Mouse (Mus musculus) C2C12 (cell line): ENCODE measurements around the gene Ikbke. TPM values are rescaled to one million over a fixed set of nuclear protein-coding genes. Genes with fewer than 3 reads are reported as not detected.

Source experiments
- H3K27me3 ChIP-seq: one replicate; pipeline ENCODE4 v1.6.1; 2011; ENCODE audit not compliant: control insufficient read depth, insufficient read depth, insufficient read length
- H3K36me3 ChIP-seq: one replicate; pipeline ENCODE4 v1.6.1; 2011; ENCODE audit not compliant: control insufficient read depth, insufficient read depth
- H3K4me3 ChIP-seq: one replicate; pipeline ENCODE4 v1.5.1; 2011; ENCODE audit warnings: mild to moderate bottlenecking, control low read depth; ENCODE audit not compliant: poor library complexity, insufficient read depth, severe bottlenecking
- H3K79me2 ChIP-seq: one replicate; pipeline ENCODE4 v1.6.1; 2011; ENCODE audit not compliant: control insufficient read depth, insufficient read depth
- H3K79me3 ChIP-seq: one replicate; pipeline ENCODE4 v1.6.1; 2011; ENCODE audit warnings: low read depth, control low read depth
- H3ac ChIP-seq: one replicate; pipeline ENCODE3; 2011; ENCODE audit warnings: low read depth; ENCODE audit not compliant: control insufficient read depth, insufficient read length
- CEBPB ChIP-seq: IDR thresholded peaks from one replicate; pipeline ENCODE4 v1.6.1; 2011; ENCODE audit warnings: low read depth, mild to moderate bottlenecking, control low read depth, moderate library complexity
- CTCF ChIP-seq: IDR thresholded peaks from one replicate; pipeline ENCODE4 v1.5.1; 2011; ENCODE audit not compliant: control insufficient read depth, insufficient read depth, insufficient read length
- FOSL1 ChIP-seq: IDR thresholded peaks from one replicate; pipeline ENCODE4 v1.8.0; 2011; ENCODE audit warnings: mild to moderate bottlenecking, low read length; ENCODE audit not compliant: poor library complexity, insufficient read depth, severe bottlenecking
- MAX ChIP-seq: IDR thresholded peaks from one replicate; pipeline ENCODE4 v1.6.1; 2011; ENCODE audit warnings: mild to moderate bottlenecking, control low read depth
- MYOD1 ChIP-seq: IDR thresholded peaks from one replicate; pipeline ENCODE4 v1.6.1; 2011; ENCODE audit warnings: low read depth; ENCODE audit not compliant: control insufficient read depth, insufficient read length
- MYOG ChIP-seq: IDR thresholded peaks from one replicate; pipeline ENCODE4 v1.6.1; 2011; ENCODE audit not compliant: control insufficient read depth, insufficient read length; ENCODE audit errors: extremely low read depth
- USF1 ChIP-seq: IDR thresholded peaks from one replicate; pipeline ENCODE4 v1.6.1; 2011; ENCODE audit warnings: low read depth, mild to moderate bottlenecking, control low read depth, moderate library complexity
- polyA plus RNA-seq: library from polyadenylated mRNA; unstranded; fragments of >200 nt; fragmentation: generic; extraction: Trizol; gene quantifications from one replicate; pipeline ENCODE4 v1.2.1, GENCODE M21; 2012; ENCODE audit warnings: missing spikeins

The Ikbke gene
- polyA plus RNA-seq, 1 experiment: 1.4 TPM

- H3K36me3 ChIP-seq: peaks cover 40% of the 10 kb centered on the region
- no peak overlapping the region for H3ac ChIP-seq
- TF ChIP-seq MAX (no peak), MYOD1 (no peak)
- no peaks in the 10 kb centered on the region for H3K79me2 ChIP-seq
- no peaks in the 10 kb centered on the region for H3K79me3 ChIP-seq
- H3K27me3 ChIP-seq: no peaks in the 10 kb centered on the region
- H3K4me3 ChIP-seq: no peak overlapping the region
These were observed 38.2 kb upstream of the Ikbke start for GRCm38 (mm10) chr1:131317625-131318024.

DNA sequence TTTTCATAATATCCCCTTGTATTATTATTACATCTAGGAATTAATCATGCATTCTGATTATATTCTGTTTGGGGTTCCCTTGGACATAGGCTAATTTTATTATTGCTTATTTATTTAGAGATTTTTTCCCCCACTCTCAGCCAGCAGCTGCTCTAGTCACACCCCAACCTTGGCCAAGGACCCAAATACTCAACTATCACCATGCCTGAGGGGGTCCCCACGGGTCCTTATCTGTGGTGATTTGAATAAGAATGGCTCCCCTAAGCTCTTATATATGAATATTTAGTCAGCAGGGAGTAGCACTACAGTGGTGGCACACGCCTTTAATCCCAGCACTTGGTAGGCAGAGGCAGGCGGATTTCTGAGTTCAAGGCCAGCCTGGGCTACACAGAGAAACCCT lies 31.9 kb upstream of the Ikbke start:
- Histone ChIP-seq H3K79me3 (no peaks in the 10 kb centered on the region), H3K79me2 (no peaks in the 10 kb centered on the region), H3K4me3 (no peak overlapping the region), H3K27me3 (no peaks in the 10 kb centered on the region), H3ac (no peak overlapping the region), H3K36me3 (peaks cover 22% of the 10 kb centered on the region)
- TF ChIP-seq CEBPB: no peak
- no peak for TF ChIP-seq USF1
- TF ChIP-seq MYOD1: no peak
- no peak for TF ChIP-seq FOSL1
- TF ChIP-seq MAX: no peak
- TF ChIP-seq CTCF: no peak
- TF ChIP-seq MYOG: no peak

- Histone ChIP-seq H3K27me3 (no peaks in the 10 kb centered on the region), H3ac (no peak overlapping the region), H3K79me2 (no peaks in the 10 kb centered on the region), H3K79me3 (no peaks in the 10 kb centered on the region), H3K4me3 (no peak overlapping the region), H3K36me3 (peaks cover 14% of the 10 kb centered on the region)
- TF ChIP-seq USF1 (no peak), MYOG (no peak), CTCF (no peak), CEBPB (no peak), FOSL1 (no peak), MYOD1 (no peak), MAX (no peak)
These were observed 30.9 kb upstream of the Ikbke start for GRCm38 (mm10) chr1:131310237-131310818.

DNA sequence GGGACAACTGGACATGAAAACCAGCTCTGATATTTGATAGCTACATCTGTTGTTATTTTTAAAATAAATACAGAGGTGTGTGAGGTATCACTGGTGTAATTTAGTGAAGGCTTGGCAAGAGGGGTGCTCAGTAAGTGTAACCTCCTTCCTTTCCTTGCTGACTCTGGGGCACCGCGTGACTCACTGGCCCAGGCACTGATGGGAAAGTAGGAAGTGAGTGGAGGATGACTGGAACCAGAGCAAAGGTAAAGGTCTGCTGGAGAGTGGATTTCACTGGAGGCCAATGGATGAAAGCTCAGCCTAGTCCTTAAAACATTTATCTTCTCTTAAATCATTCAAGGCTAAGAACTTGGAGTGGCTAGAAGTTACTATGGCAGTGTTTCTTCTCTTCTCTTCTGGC lies 21.3 kb upstream of the Ikbke start:
- no peak overlapping the region for H3ac ChIP-seq
- no peak overlapping the region for H3K4me3 ChIP-seq
- H3K79me3 ChIP-seq: no peaks in the 10 kb centered on the region
- no peaks in the 10 kb centered on the region for H3K79me2 ChIP-seq
- no peaks in the 10 kb centered on the region for H3K27me3 ChIP-seq
- no peak for TF ChIP-seq CEBPB
- no peak for TF ChIP-seq MYOD1
- TF ChIP-seq MAX: no peak
- H3K36me3 ChIP-seq: peaks cover 9% of the 10 kb centered on the region

DNA sequence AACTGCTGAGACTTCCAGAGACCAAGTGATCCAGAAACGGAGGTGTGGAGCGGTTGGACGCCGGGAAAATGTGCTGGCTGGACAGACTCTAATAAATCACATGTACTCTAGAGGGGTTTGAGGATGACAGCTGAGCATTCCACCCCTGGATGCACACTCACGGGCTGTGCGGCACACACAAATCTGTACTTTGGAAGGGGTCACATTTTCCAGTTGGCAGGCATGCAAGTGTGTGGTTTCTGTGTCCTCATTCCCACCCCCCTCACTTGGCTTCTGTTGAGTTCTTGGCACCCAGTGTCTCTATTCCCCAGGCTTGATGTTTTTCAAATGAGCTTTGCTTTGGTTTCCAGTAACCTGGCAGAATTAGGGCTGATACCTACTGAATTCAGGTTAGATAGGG lies 20.4 kb upstream of the Ikbke start:
- Histone ChIP-seq H3ac (no peak overlapping the region), H3K79me3 (no peaks in the 10 kb centered on the region), H3K4me3 (no peak overlapping the region), H3K27me3 (no peaks in the 10 kb centered on the region), H3K79me2 (no peaks in the 10 kb centered on the region), H3K36me3 (peaks cover 14% of the 10 kb centered on the region)
- TF ChIP-seq CTCF (no peak), USF1 (no peak)

DNA sequence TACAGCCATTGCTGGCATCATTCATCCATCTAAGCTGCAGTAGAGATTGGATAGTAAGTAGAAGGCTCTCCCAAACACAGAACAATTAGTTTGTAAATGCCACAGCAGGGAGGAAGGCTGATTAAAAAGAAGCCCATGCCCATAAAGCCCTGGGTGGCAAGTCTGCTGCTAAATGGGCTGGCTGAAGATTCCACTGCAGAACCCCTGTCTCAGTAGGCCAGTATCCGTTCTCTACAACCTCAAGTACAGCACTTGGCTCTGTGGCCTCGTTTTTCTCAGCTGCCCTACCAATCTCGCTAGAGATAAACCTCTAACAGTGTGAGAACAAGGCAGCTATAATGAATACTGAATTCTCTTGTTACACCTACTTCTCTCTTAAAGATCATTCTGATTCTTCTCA lies 19.8 kb upstream of the Ikbke start:
- Histone ChIP-seq H3K36me3 (peaks cover 14% of the 10 kb centered on the region), H3K79me3 (no peaks in the 10 kb centered on the region), H3K4me3 (no peak overlapping the region), H3ac (no peak overlapping the region), H3K79me2 (no peaks in the 10 kb centered on the region), H3K27me3 (no peaks in the 10 kb centered on the region)
- TF ChIP-seq USF1 (no peak), MAX (no peak), MYOG (no peak), CEBPB (no peak), MYOD1 (no peak), CTCF (no peak), FOSL1 (no peak)
